Mouse (Mus musculus) kidney, postnatal 0 days (tissue): ENCODE results near the gene Lrch1. TPM values are rescaled to one million over a fixed set of nuclear protein-coding genes. Genes with fewer than 3 reads are reported as not detected.

Experiments used
- ATAC-seq: fragments of 200-750 bp; cut with Nextera tagmentation; replicated peaks from 2 replicates; pipeline ENCODE4 v1.8.0; 2017; ENCODE audit warnings: low read depth, moderate number of reproducible peaks, moderate TSS enrichment, moderate library complexity; ENCODE audit not compliant: low FRiP score
- DNase-seq: peaks from one replicate; pipeline ENCODE4 v3.0.0-alpha.2; 2016; ENCODE audit warnings: low spot score
- H3K27ac ChIP-seq: fragments of 300-500 bp; sonication (generic); 2 replicates; pipeline ENCODE4 v1.5.1; 2014; ENCODE audit warnings: mild to moderate bottlenecking
- H3K27me3 ChIP-seq: fragments of 300-500 bp; sonication (generic); 2 replicates; pipeline ENCODE4 v1.6.1; 2014; ENCODE audit warnings: low read length, mixed read lengths; ENCODE audit not compliant: insufficient read depth
- H3K36me3 ChIP-seq: fragments of 300-500 bp; sonication (generic); 2 replicates; pipeline ENCODE4 v1.6.1; 2014; ENCODE audit warnings: low read length, mixed read lengths; ENCODE audit not compliant: insufficient read depth
- H3K4me1 ChIP-seq: fragments of 300-500 bp; sonication (generic); replicated peaks from 2 replicates; pipeline ENCODE4 v1.6.1; 2014; ENCODE audit warnings: antibody characterized with exemption, low read length, mixed read lengths; ENCODE audit not compliant: insufficient read depth
- H3K4me2 ChIP-seq: fragments of 300-500 bp; sonication (generic); 2 replicates; pipeline ENCODE4 v1.6.1; 2014; ENCODE audit warnings: mild to moderate bottlenecking, low read length, moderate library complexity, mixed read lengths
- H3K4me3 ChIP-seq: fragments of 300-500 bp; sonication (generic); replicated peaks from 2 replicates; pipeline ENCODE4 v1.5.1; 2014; ENCODE audit warnings: low read depth, low read length
- H3K9ac ChIP-seq: fragments of 300-500 bp; sonication (generic); 2 replicates; pipeline ENCODE4 v1.6.1; 2014; ENCODE audit warnings: low read depth, low read length
- H3K9me3 ChIP-seq: fragments of 300-500 bp; sonication (generic); replicated peaks from 2 replicates; pipeline ENCODE4 v1.6.1; 2016; ENCODE audit warnings: low read length, inconsistent platforms, mixed read lengths
- CTCF ChIP-seq: IDR thresholded peaks from 2 replicates; pipeline ENCODE4 v1.5.1; 2016; ENCODE audit warnings: antibody characterized with exemption, low read depth, mild to moderate bottlenecking, moderate library complexity
- WGBS: fragments of 180-500 bp; shearing (Covaris S2); extraction: QIAGEN DNeasy Blood & Tissue Kit; methylation state at CpG from one replicate; pipeline ENCODE4 v1.1.7; 2014; 5-methylcytosine and 5-hydroxymethylcytosine counted together
- polyA plus RNA-seq: library from polyadenylated mRNA; unstranded; fragments of >200 nt; fragmentation: Nextera tagmentation; extraction: Ambion mirVana; gene quantifications from 2 replicates; pipeline ENCODE4 v1.2.1, GENCODE M21; 2015

Lrch1 gene
- polyA plus RNA-seq, 1 experiment from 2014 or later, result 16.3 TPM

- Histone ChIP-seq H3K4me1 (no peaks in the 10 kb centered on the region), H3K36me3 (peaks cover 37% of the 10 kb centered on the region), H3K9me3 (no peaks in the 10 kb centered on the region), H3K4me2 (no peak overlapping the region), H3K9ac (no peak overlapping the region), H3K27ac (no peak overlapping the region), H3K4me3 (no peak overlapping the region), H3K27me3 (no peaks in the 10 kb centered on the region)
- no peak for TF ChIP-seq CTCF
- 75% methylated on average over 1 of the region's 1 CpGs for WGBS
- DNase-seq (no peak), ATAC-seq (no peak)
These were observed 179.8 kb downstream of the Lrch1 start for GRCm38 (mm10) chr14:74767892-74768291.

- 61% methylated on average over 10 of the region's 10 CpGs for WGBS
These were observed 183.3 kb downstream of the Lrch1 start for GRCm38 (mm10) chr14:74764191-74764918.

GRCm38 (mm10) chr14:74736850-74737249, 210.8 kb downstream of the Lrch1 start:
- Histone ChIP-seq H3K9me3 (no peaks in the 10 kb centered on the region), H3K27me3 (no peaks in the 10 kb centered on the region), H3K9ac (no peak overlapping the region), H3K4me3 (no peak overlapping the region), H3K4me2 (no peak overlapping the region), H3K27ac (no peak overlapping the region), H3K36me3 (peaks cover 38% of the 10 kb centered on the region), H3K4me1 (no peaks in the 10 kb centered on the region; the same call in 1 of the 2 replicates)
- TF ChIP-seq CTCF, result no peak
- WGBS, result 96% methylated on average over 6 of the region's 6 CpGs
- DNase-seq (no peak), ATAC-seq (no peak)

More at GRCm38 (mm10) chr14:74764191-74764918, 183.3 kb downstream of the Lrch1 start:
- Histone ChIP-seq H3K9ac (no peak overlapping the region), H3K27me3 (no peaks in the 10 kb centered on the region), H3K36me3 (peaks cover 17% of the 10 kb centered on the region), H3K4me3 (no peak overlapping the region), H3K4me1 (no peaks in the 10 kb centered on the region), H3K4me2 (no peak overlapping the region), H3K9me3 (no peaks in the 10 kb centered on the region), H3K27ac (no peak overlapping the region)
- peak; percentile 92 for TF ChIP-seq CTCF
- peak; percentile 68; the same call in 1 of the 2 replicates for ATAC-seq
- peak; percentile 87 for DNase-seq

DNA sequence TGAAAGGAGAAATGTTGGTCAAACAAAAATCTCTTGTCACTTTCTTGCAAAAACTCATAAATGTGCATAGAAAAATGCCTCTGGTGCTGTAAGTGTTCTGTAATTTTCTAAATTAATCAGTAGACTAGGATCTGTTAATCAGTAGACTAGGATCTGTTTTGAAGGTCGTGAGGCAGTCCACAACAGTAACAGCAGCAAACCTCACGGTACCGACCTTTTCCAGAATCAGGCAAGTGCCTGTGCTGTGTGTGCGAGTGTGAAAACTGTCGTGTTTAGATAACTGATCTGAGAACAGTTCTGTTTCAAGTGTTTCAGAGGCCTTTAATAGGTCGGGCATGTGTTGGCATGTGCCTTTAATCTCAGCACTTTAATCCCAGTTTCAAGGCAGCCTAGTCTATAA, 212.2 kb downstream of the Lrch1 start:
- no peaks in the 10 kb centered on the region for H3K9me3 ChIP-seq
- no peaks in the 10 kb centered on the region for H3K27me3 ChIP-seq
- no peak for ATAC-seq
- no peak overlapping the region; the same call in 1 of the 2 replicates for H3K4me3 ChIP-seq
- no peaks in the 10 kb centered on the region; the same call in 1 of the 2 replicates for H3K4me1 ChIP-seq
- H3K36me3 ChIP-seq, result peaks cover 29% of the 10 kb centered on the region
- 68% methylated on average over 6 of the region's 6 CpGs for WGBS
- H3K9ac ChIP-seq, result no peak overlapping the region
- TF ChIP-seq CTCF, result no peak
- no peak for DNase-seq
- peak overlapping the region; percentile 11; the same call in 1 of the 2 replicates for H3K4me2 ChIP-seq
- peak overlapping the region; percentile 36; the same call in 1 of the 2 replicates for H3K27ac ChIP-seq

GRCm38 (mm10) chr14:74733397-74733796, 214.3 kb downstream of the Lrch1 start:
- ATAC-seq, result no peak
- H3K4me3 ChIP-seq, result peak overlapping the region; percentile 80
- no peak for TF ChIP-seq CTCF
- H3K4me2 ChIP-seq, result peak overlapping the region; percentile 79
- DNase-seq, result no peak
- 58% methylated on average over 2 of the region's 2 CpGs for WGBS
- no peak overlapping the region for H3K27ac ChIP-seq
- H3K36me3 ChIP-seq, result peaks cover 16% of the 10 kb centered on the region; the same call in 1 of the 2 replicates
- no peaks in the 10 kb centered on the region for H3K27me3 ChIP-seq
- no peaks in the 10 kb centered on the region; the same call in 1 of the 2 replicates for H3K4me1 ChIP-seq
- peak overlapping the region; percentile 27; the same call in 1 of the 2 replicates for H3K9ac ChIP-seq
- H3K9me3 ChIP-seq, result no peaks in the 10 kb centered on the region

DNA sequence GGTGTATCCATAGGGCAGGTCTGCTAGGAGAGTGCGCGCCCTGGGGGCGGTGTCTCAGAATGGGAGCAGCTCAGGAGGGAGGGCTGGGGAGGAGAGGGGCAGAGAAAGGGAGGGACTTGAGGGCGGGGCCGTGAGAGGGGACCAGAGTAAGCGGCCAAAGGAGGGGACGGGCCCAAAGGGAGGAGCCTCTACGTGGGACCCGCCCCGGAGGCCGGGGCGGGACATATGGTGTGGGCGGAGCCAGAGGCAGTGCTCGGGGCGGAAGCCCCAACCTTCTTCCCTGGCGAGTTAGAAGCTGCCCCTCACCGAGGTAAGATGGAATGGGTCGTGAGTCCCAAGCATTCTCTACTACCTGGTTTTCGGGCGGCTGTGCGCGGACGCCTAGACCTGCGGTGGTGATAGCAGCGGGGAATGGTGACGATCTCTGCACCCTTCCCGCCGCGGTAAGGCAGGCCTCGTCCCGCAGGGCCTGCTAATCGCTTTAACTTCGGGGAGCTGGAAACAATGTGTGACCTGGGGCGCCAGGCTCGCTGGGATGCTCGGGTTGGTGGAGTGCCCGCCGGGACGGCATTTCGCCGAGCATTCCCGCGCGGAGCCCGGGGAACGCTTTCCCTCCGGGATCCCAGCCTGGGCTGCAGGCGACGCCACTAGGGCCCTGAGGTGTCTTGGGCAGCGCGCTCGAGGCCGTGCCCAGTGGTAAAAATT, 215.4 kb downstream of the Lrch1 start, which contains the start of gene Esd:
Gene Esd, plus strand, starts transcription at position 219 of the 705 bp plus-strand sequence.
- H3K27ac ChIP-seq, result peak within 1 kb of the TSS; percentile 93
- peak within 1 kb of the TSS; percentile 80 for H3K4me3 ChIP-seq
- H3K27me3 ChIP-seq, result no peaks in the 10 kb centered on the region
- TF ChIP-seq CTCF, result peak; percentile 52
- H3K9ac ChIP-seq, result peak within 1 kb of the TSS; percentile 85
- peak; percentile 98 for DNase-seq
- H3K36me3 ChIP-seq, result peaks cover 11% of the 10 kb centered on the region; the same call in 1 of the 2 replicates
- ATAC-seq, result peak; percentile 98
- H3K9me3 ChIP-seq, result no peaks in the 10 kb centered on the region
- no peaks in the 10 kb centered on the region; the same call in 1 of the 2 replicates for H3K4me1 ChIP-seq
- WGBS, result under 1% methylated on average over 51 of the region's 53 CpGs
- H3K4me2 ChIP-seq, result peak within 1 kb of the TSS; percentile 79
